Mouse (Mus musculus) frontal cortex, postnatal 10 days (tissue): Measurements from ENCODE around the gene Nobox.

Experiments
- DNase-seq, 2 experiments: peaks; one replicate each; pipeline ENCODE4 v3.0.0; 2022; ENCODE audit warnings: low spot score in 2 of 2, mixed read lengths in 1 of 2

Gene Nobox

GRCm38 (mm10) chr6:43309454-43309853 lies at the start of gene Nobox:
TSS of gene Nobox (minus strand) at chr6:43309554.
- no peak for DNase-seq

- no peak for DNase-seq
These were observed 45.3 kb upstream of the Nobox start for GRCm38 (mm10) chr6:43354562-43355241.

GRCm38 (mm10) chr6:43353446-43353845 lies 44.1 kb upstream of the Nobox start:
- DNase-seq: no peak

- no peak for DNase-seq
These were observed 39.7 kb upstream of the Nobox start for GRCm38 (mm10) chr6:43349083-43349482.

GRCm38 (mm10) chr6:43347637-43348036 lies 38.3 kb upstream of the Nobox start:
- no peak for DNase-seq

- DNase-seq: no peak
These were observed 33.7 kb upstream of the Nobox start for GRCm38 (mm10) chr6:43343006-43343405.

GRCm38 (mm10) chr6:43342386-43342785 lies 33.0 kb upstream of the Nobox start:
- DNase-seq: no peak

GRCm38 (mm10) chr6:43338804-43339203 lies 29.4 kb upstream of the Nobox start:
- DNase-seq: no peak

GRCm38 (mm10) chr6:43337491-43337961 lies 28.2 kb upstream of the Nobox start:
- DNase-seq: no peak

- DNase-seq: no peak
These were observed 26.4 kb upstream of the Nobox start for GRCm38 (mm10) chr6:43335619-43336234.

GRCm38 (mm10) chr6:43333479-43333878 lies 24.1 kb upstream of the Nobox start:
- DNase-seq: no peak

GRCm38 (mm10) chr6:43312961-43313656 lies 3.8 kb upstream of the Nobox start:
- DNase-seq: no peak

GRCm38 (mm10) chr6:43312546-43312945 lies 3.2 kb upstream of the Nobox start:
- DNase-seq: no peak

GRCm38 (mm10) chr6:43310071-43310470 lies 717 bp upstream of the Nobox start:
- no peak for DNase-seq

GRCm38 (mm10) chr6:43297508-43297850 lies 11.9 kb downstream of the Nobox start:
- DNase-seq: no peak

- DNase-seq: no peak
These were observed 12.4 kb downstream of the Nobox start for GRCm38 (mm10) chr6:43296798-43297507.

- DNase-seq: no peak
These were observed 13.4 kb downstream of the Nobox start for GRCm38 (mm10) chr6:43295908-43296307.

GRCm38 (mm10) chr6:43293175-43293574 lies 16.2 kb downstream of the Nobox start:
- no peak for DNase-seq

GRCm38 (mm10) chr6:43292471-43293076 lies 16.8 kb downstream of the Nobox start:
- DNase-seq: no peak

GRCm38 (mm10) chr6:43292041-43292440 lies 17.3 kb downstream of the Nobox start:
- no peak for DNase-seq

- DNase-seq: no peak
These were observed 28.9 kb downstream of the Nobox start for GRCm38 (mm10) chr6:43280481-43280880.

GRCm38 (mm10) chr6:43278247-43278646 lies 31.1 kb downstream of the Nobox start:
- no peak for DNase-seq
